Mouse (Mus musculus): Measurements from ENCODE around the gene Fam219a.

DNA sequence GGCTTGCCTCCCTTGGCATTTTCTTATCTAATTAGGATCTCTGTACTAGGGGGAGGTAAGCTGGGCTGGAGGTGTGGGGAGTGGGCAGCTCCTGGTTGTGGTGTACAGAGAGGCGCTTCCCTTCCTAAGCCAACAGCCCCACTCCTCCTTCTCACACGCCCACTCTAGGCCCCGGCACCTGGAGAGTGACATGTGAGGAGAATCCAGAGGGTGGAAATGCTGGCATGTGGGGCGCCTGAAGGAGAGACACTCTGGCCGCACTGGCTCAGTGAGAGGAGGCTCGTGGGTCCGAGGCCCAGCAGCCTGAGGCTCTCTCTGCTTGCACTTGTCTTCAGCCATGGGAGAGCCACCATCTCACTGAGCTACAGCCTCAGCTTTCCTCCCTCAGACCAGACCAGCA lies 51.0 kb downstream of the Fam219a start:
- TF ChIP-seq CTCF (IDR thresholded peaks at IDR 0.05; ENCODE audit: extremely low read depth, insufficient read depth, insufficient read length, insufficient replicate concordance) (no peak), POLR2A (IDR thresholded peaks at IDR 0.05; ENCODE audit: low read depth, low read length) (no peak)
